Mouse (Mus musculus): Measurements from ENCODE around the gene Batf3. TPM values are rescaled to one million over a fixed set of nuclear protein-coding genes. Genes with fewer than 3 reads are reported as not detected.
A peak's percentile ranks its signal among the peaks of the same experiment; 100 is the strongest.

Batf3 gene
- total and polyA plus RNA-seq, 2 experiments from 2014 or later: 1.3 TPM; not detected in 1

DNA sequence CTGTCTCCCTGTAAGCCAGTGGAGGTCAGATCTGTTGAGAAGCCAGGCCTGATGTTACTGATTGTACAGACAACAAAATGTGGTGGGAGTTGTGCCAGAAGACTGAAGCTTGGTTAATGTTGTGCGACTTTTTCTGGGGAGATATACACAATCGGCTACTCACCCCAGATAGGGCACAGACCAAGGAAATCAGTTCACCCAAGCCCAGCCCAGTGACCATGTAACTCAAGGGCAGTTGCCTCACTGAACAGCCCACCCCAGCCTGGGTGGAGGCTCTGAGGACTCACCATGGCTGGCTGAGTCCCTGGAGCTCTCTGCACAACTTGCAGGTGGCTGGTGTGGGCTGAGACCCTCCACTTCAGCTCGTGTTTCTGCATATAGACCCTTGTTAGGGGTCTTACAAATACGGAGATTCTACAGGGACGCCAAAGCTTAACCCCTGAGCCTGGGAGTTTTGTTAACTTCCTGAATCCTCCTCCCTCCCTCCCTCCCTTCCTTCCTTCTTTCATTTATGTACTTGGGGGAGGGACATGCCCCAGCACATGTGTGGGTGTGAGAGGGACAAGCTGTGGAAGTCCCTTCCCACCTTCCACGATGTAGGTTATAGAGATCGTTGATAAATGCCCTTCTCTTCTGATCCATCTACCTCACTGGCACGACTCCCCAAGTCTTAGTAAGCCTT, 53.4 kb downstream of the Batf3 start:
- Histone ChIP-seq H3K9me3 (replicated peaks; ENCODE audit: control insufficient read depth, low read length) (no peaks in the 10 kb centered on the region), H3K4me1 (ENCODE audit: control insufficient read depth, insufficient read depth) (no peaks in the 10 kb centered on the region), H3K9ac (replicated peaks; ENCODE audit: low read depth, low read length) (no peak overlapping the region), H3K27me3 (ENCODE audit: control insufficient read depth, insufficient read depth, low read length) (no peaks in the 10 kb centered on the region), H3K4me2 (ENCODE audit: low read depth, low read length) (no peak overlapping the region), H3K4me3 (ENCODE audit: low read depth, low read length) (no peak overlapping the region), H3K36me3 (replicated peaks; ENCODE audit: control insufficient read depth, insufficient read depth, low read length) (no peaks in the 10 kb centered on the region), H3K27ac (ENCODE audit: low read depth) (no peak overlapping the region; the same call in 1 of the 2 replicates)
- WGBS: 44% methylated on average over 8 of the region's 8 CpGs
- DNase-seq (ENCODE audit: low spot score): peak; percentile 91
- TF ChIP-seq EP300 (IDR thresholded peaks at IDR 0.05; ENCODE audit: low read depth) (no peak), CTCF (IDR thresholded peaks at IDR 0.05; ENCODE audit: low read depth) (no peak)
- no peak for ATAC-seq (ENCODE audit: insufficient read depth, low read depth)

DNA sequence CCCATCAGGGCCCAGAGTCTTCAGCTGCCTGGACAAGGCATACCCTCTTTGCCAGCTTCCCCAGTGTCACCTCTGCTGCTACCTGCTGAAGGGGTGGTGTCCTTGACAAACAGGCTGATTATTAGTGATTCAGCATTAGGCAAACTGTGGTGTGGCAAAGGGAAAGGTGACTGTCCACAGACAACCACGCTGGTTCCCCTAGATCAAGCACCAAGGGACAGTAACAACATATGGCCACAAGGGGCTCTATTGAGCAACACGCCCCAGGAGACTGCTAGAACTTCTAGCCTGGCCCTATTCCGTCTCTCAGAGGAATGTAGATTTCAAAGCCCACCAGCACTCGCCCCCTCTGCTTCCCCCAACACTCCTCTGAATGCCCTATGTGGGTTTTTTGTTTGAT, 55.4 kb downstream of the Batf3 start:
- Histone ChIP-seq H3K4me1 (ENCODE audit: control insufficient read depth, insufficient read depth) (no peaks in the 10 kb centered on the region), H3K9ac (replicated peaks; ENCODE audit: low read depth, low read length) (no peak overlapping the region), H3K9me3 (replicated peaks; ENCODE audit: control insufficient read depth, low read length) (peaks cover 10% of the 10 kb centered on the region; the same call in 1 of the 2 replicates), H3K27me3 (ENCODE audit: control insufficient read depth, insufficient read depth, low read length) (no peaks in the 10 kb centered on the region), H3K4me3 (ENCODE audit: low read depth, low read length) (no peak overlapping the region), H3K36me3 (replicated peaks; ENCODE audit: control insufficient read depth, insufficient read depth, low read length) (no peaks in the 10 kb centered on the region), H3K27ac (ENCODE audit: low read depth) (no peak overlapping the region), H3K4me2 (ENCODE audit: low read depth, low read length) (no peak overlapping the region)
- TF ChIP-seq CTCF (IDR thresholded peaks at IDR 0.05; ENCODE audit: low read depth) (peak; percentile 69), EP300 (IDR thresholded peaks at IDR 0.05; ENCODE audit: low read depth) (no peak)
- DNase-seq (ENCODE audit: low spot score) (peak; percentile 49), ATAC-seq (ENCODE audit: insufficient read depth, low read depth) (no peak)
- 18% methylated on average over 4 of the region's 4 CpGs for WGBS

DNA sequence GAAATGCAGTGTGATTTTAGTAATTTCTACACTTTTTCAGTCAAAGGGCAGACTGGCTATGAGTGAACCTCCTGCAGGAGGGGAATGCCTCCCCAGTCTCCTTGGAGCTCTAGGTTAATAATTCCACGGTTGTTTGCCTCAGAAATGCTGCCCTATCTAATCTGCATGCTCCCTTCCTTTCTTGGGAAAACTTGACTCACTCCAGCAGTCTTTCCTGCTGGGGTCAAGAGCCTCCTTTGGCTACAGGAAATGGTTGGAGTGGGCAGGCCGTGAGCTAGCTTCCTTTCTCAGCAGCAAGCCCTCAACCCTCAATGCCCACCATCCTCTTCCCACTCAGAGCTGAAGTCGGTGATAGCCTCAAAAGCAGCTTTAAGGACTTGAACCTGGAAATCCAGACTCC, 56.7 kb downstream of the Batf3 start:
- WGBS: 27% methylated on average over 3 of the region's 3 CpGs
- no peak overlapping the region for H3K9ac ChIP-seq (replicated peaks; ENCODE audit: low read depth, low read length)

More for the DNA sequence above, 56.7 kb downstream of the Batf3 start:
- peak; percentile 57 for ATAC-seq (ENCODE audit: insufficient read depth, low read depth)
- H3K4me1 ChIP-seq (ENCODE audit: control insufficient read depth, insufficient read depth): no peaks in the 10 kb centered on the region
- peak overlapping the region; percentile 67 for H3K27ac ChIP-seq (ENCODE audit: low read depth)
- H3K36me3 ChIP-seq (replicated peaks; ENCODE audit: control insufficient read depth, insufficient read depth, low read length): no peaks in the 10 kb centered on the region
- no peak for TF ChIP-seq CTCF (IDR thresholded peaks at IDR 0.05; ENCODE audit: low read depth)
- H3K4me3 ChIP-seq (ENCODE audit: low read depth, low read length): no peak overlapping the region
- DNase-seq (ENCODE audit: low spot score): peak; percentile 63
- no peak overlapping the region for H3K4me2 ChIP-seq (ENCODE audit: low read depth, low read length)
- H3K27me3 ChIP-seq (ENCODE audit: control insufficient read depth, insufficient read depth, low read length): no peaks in the 10 kb centered on the region
- H3K9me3 ChIP-seq (replicated peaks; ENCODE audit: control insufficient read depth, low read length): peaks cover 10% of the 10 kb centered on the region; the same call in 1 of the 2 replicates

Other genes starting within 250 kb of the Batf3 start
- gene Rps6kc1, start 186.1 kb upstream of the Batf3 start, total RNA-seq (2014; rRNA removed; ENCODE audit: low replicate concordance): 9.7 and 17.5 TPM in 2 replicates
- gene Rps6kc1, start 186.1 kb upstream of the Batf3 start, polyA plus RNA-seq (2015; fragmentation: Nextera tagmentation; extraction: Ambion mirVana): 6.7 and 7.3 TPM in 2 replicates
- gene Angel2, start 172.7 kb upstream of the Batf3 start, total RNA-seq (2014; rRNA removed; ENCODE audit: low replicate concordance): 17.4 and 23.8 TPM in 2 replicates
- gene Angel2, start 172.7 kb upstream of the Batf3 start, polyA plus RNA-seq (2015; fragmentation: Nextera tagmentation; extraction: Ambion mirVana): 25.1 and 26.0 TPM in 2 replicates
- gene Vash2, start 118.6 kb upstream of the Batf3 start, total RNA-seq (2014; rRNA removed; ENCODE audit: low replicate concordance): 21.9 and 39.5 TPM in 2 replicates
- 18.9 and 23.5 TPM in 2 replicates for gene Vash2, start 118.6 kb upstream of the Batf3 start, polyA plus RNA-seq (2015; fragmentation: Nextera tagmentation; extraction: Ambion mirVana)
- 5.2 and 11.1 TPM in 2 replicates for gene Flvcr1, start 71.7 kb upstream of the Batf3 start, total RNA-seq (2014; rRNA removed; ENCODE audit: low replicate concordance)
- 1.6 and 2.4 TPM in 2 replicates for gene Flvcr1, start 71.7 kb upstream of the Batf3 start, polyA plus RNA-seq (2015; fragmentation: Nextera tagmentation; extraction: Ambion mirVana)
- gene Spata45, start 61.2 kb upstream of the Batf3 start, total RNA-seq (2014; rRNA removed; ENCODE audit: low replicate concordance): not detected in 2 replicates
- not detected in 2 replicates for gene Spata45, start 61.2 kb upstream of the Batf3 start, polyA plus RNA-seq (2015; fragmentation: Nextera tagmentation; extraction: Ambion mirVana)
- 8.3 and 18.8 TPM in 2 replicates for gene Tatdn3, start 34.9 kb upstream of the Batf3 start, total RNA-seq (2014; rRNA removed; ENCODE audit: low replicate concordance)
- 20.0 and 21.2 TPM in 2 replicates for gene Tatdn3, start 34.9 kb upstream of the Batf3 start, polyA plus RNA-seq (2015; fragmentation: Nextera tagmentation; extraction: Ambion mirVana)
- 3.0 and 3.2 TPM in 2 replicates for gene Nsl1, start 34.8 kb upstream of the Batf3 start, total RNA-seq (2014; rRNA removed; ENCODE audit: low replicate concordance)
- gene Nsl1, start 34.8 kb upstream of the Batf3 start, polyA plus RNA-seq (2015; fragmentation: Nextera tagmentation; extraction: Ambion mirVana): 3.5 and 4.1 TPM in 2 replicates
- not detected in 2 replicates for gene Fam71a, start 67.0 kb downstream of the Batf3 start, total RNA-seq (2014; rRNA removed; ENCODE audit: low replicate concordance)
- not detected in 2 replicates for gene Fam71a, start 67.0 kb downstream of the Batf3 start, polyA plus RNA-seq (2015; fragmentation: Nextera tagmentation; extraction: Ambion mirVana)
- gene Atf3, start 120.2 kb downstream of the Batf3 start, total RNA-seq (2014; rRNA removed; ENCODE audit: low replicate concordance): 44.1 and 54.0 TPM in 2 replicates
- 5.5 and 13.9 TPM in 2 replicates for gene Atf3, start 120.2 kb downstream of the Batf3 start, polyA plus RNA-seq (2015; fragmentation: Nextera tagmentation; extraction: Ambion mirVana)
- 209 and 250 TPM in 2 replicates for gene Nenf, start 220.3 kb downstream of the Batf3 start, total RNA-seq (2014; rRNA removed; ENCODE audit: low replicate concordance)
- 166 and 171 TPM in 2 replicates for gene Nenf, start 220.3 kb downstream of the Batf3 start, polyA plus RNA-seq (2015; fragmentation: Nextera tagmentation; extraction: Ambion mirVana)
- gene Tmem206, start 228.1 kb downstream of the Batf3 start, total RNA-seq (2014; rRNA removed; ENCODE audit: low replicate concordance): 5.3 and 11.4 TPM in 2 replicates
- gene Tmem206, start 228.1 kb downstream of the Batf3 start, polyA plus RNA-seq (2015; fragmentation: Nextera tagmentation; extraction: Ambion mirVana): 10.4 and 10.9 TPM in 2 replicates